Mouse (Mus musculus) ovary, postnatal 14 days (tissue): ENCODE data around the gene Fgf2.

Experiments
- DNase-seq: peaks from one replicate; pipeline ENCODE4 v3.0.0; 2022; ENCODE audit warnings: low spot score

Fgf2 gene

GRCm38 (mm10) chr3:37418341-37418740, 70.2 kb downstream of the Fgf2 start:
- no peak for DNase-seq

GRCm38 (mm10) chr3:37418961-37419457, 70.9 kb downstream of the Fgf2 start:
- DNase-seq: peak; percentile 42

- peak; percentile 92 for DNase-seq
These were observed 71.4 kb downstream of the Fgf2 start, which contains the start of gene Spata5 for GRCm38 (mm10) chr3:37419458-37419991. Spata5 (plus strand) TSS chr3:37419896.

- DNase-seq: peak; percentile 91
These were observed 71.9 kb downstream of the Fgf2 start, which contains the start of gene Nudt6 for GRCm38 (mm10) chr3:37420072-37420471. Nudt6 (minus strand) TSS chr3:37420211.

- DNase-seq: no peak
These were observed 72.5 kb downstream of the Fgf2 start for GRCm38 (mm10) chr3:37420641-37421040.

- DNase-seq: no peak
These were observed 73.0 kb downstream of the Fgf2 start for GRCm38 (mm10) chr3:37421179-37421578.

- no peak for DNase-seq
These were observed 77.9 kb downstream of the Fgf2 start for GRCm38 (mm10) chr3:37426069-37426468.

GRCm38 (mm10) chr3:37430359-37430758, 82.2 kb downstream of the Fgf2 start:
- DNase-seq: no peak

GRCm38 (mm10) chr3:37439770-37440169, 91.6 kb downstream of the Fgf2 start:
- no peak for DNase-seq

- DNase-seq: no peak
These were observed 95.3 kb downstream of the Fgf2 start for GRCm38 (mm10) chr3:37443409-37443808.

- no peak for DNase-seq
These were observed 107.8 kb downstream of the Fgf2 start for GRCm38 (mm10) chr3:37455992-37456391.
